8 mouse cellular contexts compared by ENCODE assay signal in the genomic region with DNA sequence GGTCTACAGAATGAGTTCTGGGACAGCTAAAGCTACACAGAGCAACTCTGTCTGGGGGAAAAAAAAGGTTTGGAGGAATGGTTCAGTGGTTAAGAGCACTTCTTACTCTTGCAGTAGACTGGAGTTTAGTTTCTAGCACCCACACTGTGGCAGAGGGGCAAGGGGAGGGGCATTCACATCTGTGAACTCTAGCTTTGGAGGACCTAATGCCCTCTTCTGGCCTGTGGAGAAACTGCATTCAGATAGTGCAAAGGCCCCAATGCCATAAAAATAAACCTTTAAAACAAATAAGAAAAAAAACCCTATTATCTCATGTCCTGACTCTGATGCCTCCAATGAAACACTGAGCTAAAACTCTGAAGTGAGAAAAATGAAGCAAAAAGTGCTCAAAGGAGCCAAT. TPM values are rescaled to one million over a fixed set of nuclear protein-coding genes. Genes with fewer than 3 reads are reported as not detected.
DNase-seq lines count a peak whose midpoint lies in the region; ATAC-seq and TF ChIP-seq lines count a peak whose summit lies in the region.
"Had no signal": no experiment of that assay in that cellular context is flagged by ENCODE, and none has a peak within 500 bp of the region (broad histone marks: within the 10 kb centered on the region; RNA-seq: fewer than 3 reads in every experiment).

No protein-coding gene starts in this region.

- no peak overlapping the region for H3K4me3 ChIP-seq in thymus, adult 2 months (ENCODE audit: control insufficient read depth, insufficient read depth, low read length)
- H3K4me3 ChIP-seq in heart, embryonic 12.5 days = no peak overlapping the region
- H3K4me3 ChIP-seq in midbrain, embryonic 11.5 days (ENCODE audit: low read depth, low read length) = no peak overlapping the region

- no peaks in the 10 kb centered on the region for H3K36me3 ChIP-seq in thymus, adult 2 months (ENCODE audit: control insufficient read depth, insufficient read depth, low read length)
- no peaks in the 10 kb centered on the region for H3K36me3 ChIP-seq in heart, embryonic 12.5 days
- H3K36me3 ChIP-seq in midbrain, embryonic 11.5 days (ENCODE audit: control insufficient read depth, insufficient read depth, low read length) = no peaks in the 10 kb centered on the region

- no peaks in the 10 kb centered on the region for H3K9me3 ChIP-seq in heart, embryonic 12.5 days (replicated peaks)
- H3K9me3 ChIP-seq in midbrain, embryonic 11.5 days (ENCODE audit: control insufficient read depth, low read length) = no peaks in the 10 kb centered on the region

- H3K9ac ChIP-seq in heart, embryonic 12.5 days = no peak overlapping the region
- H3K9ac ChIP-seq in midbrain, embryonic 11.5 days (ENCODE audit: low read length) = no peak overlapping the region

- no peaks in the 10 kb centered on the region for H3K27me3 ChIP-seq in thymus, adult 2 months (ENCODE audit: control insufficient read depth, insufficient read depth, low read length)
- no peaks in the 10 kb centered on the region for H3K27me3 ChIP-seq in heart, embryonic 12.5 days (replicated peaks)
- H3K27me3 ChIP-seq in midbrain, embryonic 11.5 days (ENCODE audit: control insufficient read depth, insufficient read depth, low read length) = no peaks in the 10 kb centered on the region; the same call in 1 of the 2 replicates

- H3K27ac ChIP-seq in thymus, adult 2 months (ENCODE audit: control insufficient read depth, insufficient read depth, low read length) = no peak overlapping the region
- H3K27ac ChIP-seq in heart, embryonic 12.5 days (ENCODE audit: poor library complexity, severe bottlenecking) = no peak overlapping the region
- no peak overlapping the region for H3K27ac ChIP-seq in midbrain, embryonic 11.5 days (ENCODE audit: low read depth, low read length)

- H3K4me2 ChIP-seq in heart, embryonic 12.5 days = no peak overlapping the region
- no peak overlapping the region for H3K4me2 ChIP-seq in midbrain, embryonic 11.5 days

- TF ChIP-seq CTCF in thymus, adult 2 months (IDR thresholded peaks at IDR 0.05; ENCODE audit: borderline replicate concordance, control insufficient read depth, extremely low read depth, insufficient read depth, low read length, poor library complexity) = no peak

- DNase-seq in thymus, adult 2 months = peak; percentile 44
- no peak for DNase-seq in thymus, adult 18-20 months
- peak; percentile 32 for DNase-seq in lung, postnatal 14 days
- no peak for DNase-seq in midbrain, embryonic 11.5 days (ENCODE audit: low spot score, missing footprints)
- no peak for DNase-seq in urinary bladder, postnatal 10 days (ENCODE audit: low spot score)
- DNase-seq: cerebellum, adult 8-10 months had no signal

- no peaks in the 10 kb centered on the region for H3K4me1 ChIP-seq in thymus, adult 2 months (replicated peaks; ENCODE audit: control insufficient read depth, insufficient read depth, low read length)
- no peaks in the 10 kb centered on the region for H3K4me1 ChIP-seq in heart, embryonic 12.5 days (replicated peaks)
- H3K4me1 ChIP-seq in midbrain, embryonic 11.5 days (ENCODE audit: control insufficient read depth, insufficient read depth, low read length) = no peaks in the 10 kb centered on the region

- peak; percentile 75 for ATAC-seq in activated CD4-positive, CD25-positive, alpha-beta regulatory T cell, adult 4 months
- no peak for ATAC-seq in heart, embryonic 12.5 days (ENCODE audit: insufficient number of reproducible peaks, low FRiP score)
- ATAC-seq in midbrain, embryonic 11.5 days (ENCODE audit: low FRiP score) = no peak

- no peak for TF ChIP-seq POLR2A in thymus, adult 2 months (IDR thresholded peaks at IDR 0.05; ENCODE audit: control insufficient read depth, extremely low read depth, insufficient read depth, low read length, poor library complexity)

RNA-seq across cellular contexts. Expression of gene Rnf225, which starts 16.3 kb away (rescaled TPM):
- 1.0 and 1.8 TPM in 2 replicates for polyA plus RNA-seq in thymus, adult 2 months (2012; rRNA removed)
- not detected for polyA plus RNA-seq in activated CD4-positive, CD25-positive, alpha-beta regulatory T cell, adult 4 months (2017; shearing (Covaris generic))
- polyA plus RNA-seq in heart, embryonic 12.5 days (2016; fragmentation: Nextera tagmentation; extraction: Ambion mirVana) = 0.95 and 1.1 TPM in 2 replicates
- polyA plus RNA-seq in midbrain, embryonic 11.5 days (2014; fragmentation: Nextera tagmentation; extraction: Ambion mirVana) = 0.55 and 0.59 TPM in 2 replicates

RNA-seq across cellular contexts. Expression of gene Rps5, which starts 21.4 kb away (rescaled TPM):
- polyA plus RNA-seq in thymus, adult 2 months (2012; rRNA removed) = 2,545 and 2,907 TPM in 2 replicates
- polyA plus RNA-seq in activated CD4-positive, CD25-positive, alpha-beta regulatory T cell, adult 4 months (2017; shearing (Covaris generic)) = 1,000 to 10,000 TPM; 2,813 to 3,009 TPM
- polyA plus RNA-seq in heart, embryonic 12.5 days (2016; fragmentation: Nextera tagmentation; extraction: Ambion mirVana) = 456 and 474 TPM in 2 replicates
- polyA plus RNA-seq in midbrain, embryonic 11.5 days (2014; fragmentation: Nextera tagmentation; extraction: Ambion mirVana) = 788 and 866 TPM in 2 replicates

RNA-seq across cellular contexts. Expression of gene Zfp324, which starts 22.1 kb away (rescaled TPM):
- polyA plus RNA-seq in thymus, adult 2 months (2012; rRNA removed) = 8.7 and 9.3 TPM in 2 replicates
- polyA plus RNA-seq in activated CD4-positive, CD25-positive, alpha-beta regulatory T cell, adult 4 months (2017; shearing (Covaris generic)) = 1 to 10 TPM; 2.4 to 3.4 TPM
- 7.8 and 8.0 TPM in 2 replicates for polyA plus RNA-seq in heart, embryonic 12.5 days (2016; fragmentation: Nextera tagmentation; extraction: Ambion mirVana)
- 7.8 TPM in 2 replicates for polyA plus RNA-seq in midbrain, embryonic 11.5 days (2014; fragmentation: Nextera tagmentation; extraction: Ambion mirVana)

RNA-seq across cellular contexts. Expression of gene Zfp446, which starts 34.2 kb away (rescaled TPM):
- 10.8 and 11.4 TPM in 2 replicates for polyA plus RNA-seq in thymus, adult 2 months (2012; rRNA removed)
- 1 to 10 TPM; 2.6 to 3.3 TPM for polyA plus RNA-seq in activated CD4-positive, CD25-positive, alpha-beta regulatory T cell, adult 4 months (2017; shearing (Covaris generic))
- polyA plus RNA-seq in heart, embryonic 12.5 days (2016; fragmentation: Nextera tagmentation; extraction: Ambion mirVana) = 6.4 and 7.2 TPM in 2 replicates
- polyA plus RNA-seq in midbrain, embryonic 11.5 days (2014; fragmentation: Nextera tagmentation; extraction: Ambion mirVana) = 9.6 and 9.8 TPM in 2 replicates

RNA-seq across cellular contexts. Expression of gene Zscan22, which starts 45.9 kb away (rescaled TPM):
- polyA plus RNA-seq in thymus, adult 2 months (2012; rRNA removed) = 14.3 and 14.9 TPM in 2 replicates
- 10 to 100 TPM in 1 of 2 experiments, 1 to 10 TPM in 1; 6.6 to 10.9 TPM for polyA plus RNA-seq in activated CD4-positive, CD25-positive, alpha-beta regulatory T cell, adult 4 months (2017; shearing (Covaris generic))
- polyA plus RNA-seq in heart, embryonic 12.5 days (2016; fragmentation: Nextera tagmentation; extraction: Ambion mirVana) = 10.9 and 11.3 TPM in 2 replicates
- 19.6 and 21.7 TPM in 2 replicates for polyA plus RNA-seq in midbrain, embryonic 11.5 days (2014; fragmentation: Nextera tagmentation; extraction: Ambion mirVana)

Comparison
In these comparisons a context has a peak if more than half of its experiments do, and no peak if none do; other contexts are left out.
1. DNase-seq: peak in thymus, adult 2 months (single experiment) and lung, postnatal 14 days (single experiment); none in thymus, adult 18-20 months (0 of 2), midbrain, embryonic 11.5 days (single experiment) and urinary bladder, postnatal 10 days (single experiment).